Mouse (Mus musculus) hindbrain, embryonic 12.5 days (tissue): ENCODE results near the gene Nfya. TPM values are rescaled to one million over a fixed set of nuclear protein-coding genes. Genes with fewer than 3 reads are reported as not detected.

ENCODE experiments used
- ATAC-seq: fragments of 200-750 bp; cut with Nextera tagmentation; 2 replicates; pipeline ENCODE4 v1.8.0; 2017; ENCODE audit warnings: moderate TSS enrichment; ENCODE audit not compliant: low FRiP score
- H3K27ac ChIP-seq: fragments of 300-500 bp; sonication (generic); 2 replicates; pipeline ENCODE4 v1.5.1; 2016; ENCODE audit warnings: mild to moderate bottlenecking
- H3K27me3 ChIP-seq: fragments of 300-500 bp; sonication (generic); 2 replicates; pipeline ENCODE4 v1.6.1; 2016; ENCODE audit warnings: mild to moderate bottlenecking
- H3K36me3 ChIP-seq: fragments of 300-500 bp; sonication (generic); 2 replicates; pipeline ENCODE4 v1.6.1; 2016; ENCODE audit warnings: mild to moderate bottlenecking
- H3K4me1 ChIP-seq: fragments of 300-500 bp; sonication (generic); 2 replicates; pipeline ENCODE4 v1.6.1; 2016
- H3K4me2 ChIP-seq: fragments of 300-500 bp; sonication (generic); replicated peaks from 2 replicates; pipeline ENCODE4 v1.6.1; 2016; ENCODE audit warnings: mild to moderate bottlenecking
- H3K4me3 ChIP-seq: fragments of 300-500 bp; sonication (generic); 2 replicates; pipeline ENCODE4 v1.5.1; 2016; ENCODE audit warnings: mild to moderate bottlenecking
- H3K9ac ChIP-seq: fragments of 300-500 bp; sonication (generic); 2 replicates; pipeline ENCODE4 v1.6.1; 2016; ENCODE audit warnings: mild to moderate bottlenecking, moderate library complexity
- H3K9me3 ChIP-seq: fragments of 300-500 bp; sonication (generic); replicated peaks from 2 replicates; pipeline ENCODE4 v1.6.1; 2016; ENCODE audit warnings: mild to moderate bottlenecking
- whole genome bisulfite sequencing: fragments of 180-500 bp; shearing (Covaris S2); methylation state at CpG from one replicate; pipeline ENCODE4 v1.1.7; 2016; 5-methylcytosine and 5-hydroxymethylcytosine counted together
- polyA plus RNA-seq: library from polyadenylated mRNA; unstranded; fragments of >200 nt; fragmentation: Nextera tagmentation; extraction: Ambion mirVana; gene quantifications from 2 replicates; pipeline ENCODE4 v1.2.1, GENCODE M21; 2016

The Nfya gene
- polyA plus RNA-seq: 16.7 and 18.6 TPM in 2 replicates

DNA sequence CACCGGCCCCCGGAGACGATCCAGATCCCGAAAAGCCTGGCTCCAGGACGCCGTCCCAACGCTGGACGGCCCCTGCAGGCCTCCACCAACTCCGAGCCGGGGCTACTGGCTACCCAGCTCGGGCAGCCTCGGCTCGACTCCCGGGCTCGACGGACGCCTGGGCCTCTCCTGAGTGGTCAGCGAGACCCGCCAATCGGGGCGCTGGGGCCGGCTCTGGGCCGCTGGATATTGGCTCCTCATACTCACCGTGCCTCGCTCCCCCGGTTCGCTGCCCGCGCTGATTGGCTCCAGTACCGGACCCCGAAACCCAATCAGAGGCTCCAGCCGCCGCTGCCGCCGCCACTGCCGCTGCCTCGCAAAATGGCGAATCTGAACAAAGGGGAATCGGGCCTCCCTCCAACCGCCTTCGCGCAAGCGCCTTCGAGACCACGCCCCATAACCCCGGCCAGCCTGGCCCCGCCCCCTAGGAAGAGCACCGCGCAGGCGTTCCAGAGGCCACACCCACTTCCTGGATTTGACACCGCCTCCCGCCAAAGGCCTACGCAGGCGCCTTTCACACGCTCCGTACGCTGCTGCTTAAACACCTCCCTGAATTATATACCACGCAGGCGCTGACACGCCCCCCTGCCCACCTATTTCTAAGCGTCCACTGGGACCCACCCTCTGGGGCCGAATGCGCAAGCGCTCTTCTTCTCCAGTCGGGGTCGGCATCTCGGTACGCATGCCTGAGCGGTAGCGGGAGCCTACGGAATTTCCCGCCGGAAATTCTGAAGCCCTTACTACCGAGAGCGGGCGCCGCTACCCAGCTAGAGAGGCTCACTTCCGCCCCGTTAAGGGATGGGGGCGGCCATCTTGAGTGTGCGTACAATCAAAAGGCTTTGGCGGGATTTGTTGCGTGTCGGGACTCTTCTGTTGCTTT is at the start of gene Nfya, which contains the start of gene Oard1:
Gene Nfya, minus strand, starts transcription at position 527 of the 919 bp plus-strand sequence.
Gene Oard1, plus strand, starts transcription at position 635 of the 919 bp plus-strand sequence.
- H3K27ac ChIP-seq: peak within 1 kb of the TSS; percentile 99
- H3K4me1 ChIP-seq: peaks cover 27% of the 10 kb centered on the region
- H3K4me3 ChIP-seq: peak within 1 kb of the TSS; percentile 77
- H3K9ac ChIP-seq: peak within 1 kb of the TSS; percentile 93
- peak; percentile 97 for ATAC-seq
- WGBS: under 1% methylated on average over 82 of the region's 84 CpGs
- H3K36me3 ChIP-seq: peaks cover 8% of the 10 kb centered on the region
- no peaks in the 10 kb centered on the region for H3K27me3 ChIP-seq
- H3K4me2 ChIP-seq: peak within 1 kb of the TSS; percentile 73
- H3K9me3 ChIP-seq: no peaks in the 10 kb centered on the region

DNA sequence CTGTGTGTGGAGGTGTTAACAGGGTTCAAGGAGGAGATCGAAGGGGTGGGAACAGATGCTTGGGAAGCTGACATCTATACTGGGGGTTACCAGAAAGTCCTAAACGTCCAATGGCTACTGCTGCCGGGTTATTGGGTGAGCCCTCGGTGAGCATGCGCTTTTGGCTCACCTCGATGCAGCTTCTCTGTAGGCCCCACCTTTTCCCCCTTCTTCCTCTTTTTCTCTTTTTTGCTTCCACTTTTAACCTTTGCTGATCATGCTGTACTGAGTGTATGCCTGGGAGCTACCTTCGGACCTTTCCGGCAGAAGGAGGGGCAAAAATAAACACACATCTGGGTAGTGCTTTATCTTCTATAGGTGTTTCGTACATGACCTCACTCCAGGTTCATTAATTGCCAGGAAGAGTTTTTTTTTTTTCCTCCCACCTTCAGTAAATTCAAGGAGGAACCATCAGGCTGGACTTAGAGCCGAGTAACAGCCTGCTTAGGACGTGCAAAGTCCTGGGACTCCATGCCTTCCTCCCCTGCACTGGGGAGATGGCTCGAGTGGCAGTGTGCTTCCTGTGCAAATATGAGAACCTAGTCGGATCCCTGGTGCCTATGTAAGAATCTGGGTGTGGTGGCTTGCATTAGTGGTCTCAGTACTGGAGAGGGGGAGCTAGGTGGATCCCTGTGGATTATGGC is 48.4 kb upstream of the Nfya start:
- Histone ChIP-seq H3K4me2 (no peak overlapping the region), H3K27ac (no peak overlapping the region), H3K36me3 (no peaks in the 10 kb centered on the region), H3K27me3 (no peaks in the 10 kb centered on the region), H3K4me3 (no peak overlapping the region), H3K9ac (no peak overlapping the region), H3K4me1 (no peaks in the 10 kb centered on the region), H3K9me3 (no peaks in the 10 kb centered on the region)
- 86% methylated on average over 13 of the region's 13 CpGs for WGBS
- ATAC-seq: no peak

DNA sequence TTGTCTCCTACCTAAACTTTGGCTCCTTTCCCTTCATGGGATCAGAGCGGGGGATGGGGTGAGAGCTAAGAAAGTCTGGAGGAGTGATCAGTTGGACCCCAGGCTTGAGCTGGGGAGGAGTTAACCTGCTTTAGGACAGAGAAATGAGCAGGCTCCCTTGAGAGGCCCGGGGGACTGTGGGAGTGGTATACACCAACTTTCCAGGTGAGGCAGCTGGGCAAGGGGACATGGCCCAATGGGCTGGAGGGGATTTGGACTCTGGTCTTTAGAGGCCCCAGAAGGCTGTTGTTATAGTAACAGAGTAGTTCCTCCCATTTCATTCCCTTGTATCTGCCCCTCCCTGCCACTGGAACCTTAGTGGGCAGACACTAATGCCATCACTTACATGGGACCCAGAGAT is 46.2 kb upstream of the Nfya start:
- no peaks in the 10 kb centered on the region for H3K36me3 ChIP-seq
- ATAC-seq: no peak
- H3K4me1 ChIP-seq: peaks cover 4% of the 10 kb centered on the region; the same call in 1 of the 2 replicates
- H3K4me2 ChIP-seq: no peak overlapping the region
- H3K9me3 ChIP-seq: no peaks in the 10 kb centered on the region
- H3K9ac ChIP-seq: no peak overlapping the region
- H3K4me3 ChIP-seq: no peak overlapping the region
- no peak overlapping the region for H3K27ac ChIP-seq
- WGBS: 82% methylated on average over 2 of the region's 2 CpGs
- H3K27me3 ChIP-seq: no peaks in the 10 kb centered on the region

DNA sequence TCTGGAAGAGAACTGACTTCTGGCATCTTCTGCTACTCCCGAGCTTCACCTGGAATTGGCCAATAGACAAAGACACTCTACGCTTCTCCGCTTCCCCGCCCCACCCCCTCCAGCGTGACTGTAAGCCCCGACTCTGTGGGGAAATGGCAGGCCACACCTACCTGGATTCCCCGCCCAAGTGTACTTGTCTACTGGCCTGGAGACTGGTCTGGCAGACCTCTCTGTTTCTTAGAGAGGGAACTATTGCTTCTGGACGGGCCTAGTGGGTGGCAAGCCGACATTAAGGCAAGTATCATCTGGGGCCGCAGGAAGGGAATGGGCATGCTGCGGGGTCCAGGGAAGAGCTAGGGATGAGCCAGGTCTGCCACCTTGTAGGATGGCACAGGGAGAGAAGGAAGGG is 45.0 kb upstream of the Nfya start, which contains the start of gene Unc5cl:
Gene Unc5cl, plus strand, starts transcription at position 214 of the 400 bp plus-strand sequence.
- no peak within 1 kb of the TSS for H3K4me3 ChIP-seq
- ATAC-seq: no peak
- no peak within 1 kb of the TSS for H3K9ac ChIP-seq
- H3K27me3 ChIP-seq: no peaks in the 10 kb centered on the region
- H3K36me3 ChIP-seq: no peaks in the 10 kb centered on the region
- H3K27ac ChIP-seq: no peak within 1 kb of the TSS
- H3K9me3 ChIP-seq: no peaks in the 10 kb centered on the region
- H3K4me1 ChIP-seq: peaks cover 4% of the 10 kb centered on the region; the same call in 1 of the 2 replicates
- WGBS: 65% methylated on average over 11 of the region's 11 CpGs
- no peak within 1 kb of the TSS for H3K4me2 ChIP-seq

DNA sequence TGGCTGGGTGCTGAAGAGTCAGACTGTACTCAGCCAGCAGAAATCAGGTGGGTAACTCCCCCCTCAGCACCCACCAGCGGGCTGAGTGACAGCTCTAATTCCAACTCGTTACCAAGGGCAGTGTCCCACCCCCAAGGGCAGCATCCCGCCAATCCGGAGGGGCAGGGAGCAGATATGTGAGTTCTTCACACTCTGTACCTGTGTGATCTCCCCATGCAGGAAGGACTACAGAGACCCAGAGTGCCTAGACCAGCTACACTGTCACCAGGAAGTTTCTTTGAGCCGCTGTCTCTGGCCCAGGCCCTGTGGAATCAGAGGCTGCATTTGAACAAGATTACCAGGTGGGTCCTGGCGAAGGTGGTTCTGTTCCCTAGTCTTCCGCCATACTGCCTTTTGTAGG is 44.5 kb upstream of the Nfya start:
- 53% methylated on average over 7 of the region's 7 CpGs for WGBS
- Histone ChIP-seq H3K4me3 (no peak overlapping the region), H3K36me3 (no peaks in the 10 kb centered on the region), H3K4me1 (peaks cover 4% of the 10 kb centered on the region; the same call in 1 of the 2 replicates), H3K9ac (no peak overlapping the region), H3K9me3 (no peaks in the 10 kb centered on the region), H3K27ac (no peak overlapping the region), H3K4me2 (no peak overlapping the region), H3K27me3 (no peaks in the 10 kb centered on the region)
- ATAC-seq: no peak

DNA sequence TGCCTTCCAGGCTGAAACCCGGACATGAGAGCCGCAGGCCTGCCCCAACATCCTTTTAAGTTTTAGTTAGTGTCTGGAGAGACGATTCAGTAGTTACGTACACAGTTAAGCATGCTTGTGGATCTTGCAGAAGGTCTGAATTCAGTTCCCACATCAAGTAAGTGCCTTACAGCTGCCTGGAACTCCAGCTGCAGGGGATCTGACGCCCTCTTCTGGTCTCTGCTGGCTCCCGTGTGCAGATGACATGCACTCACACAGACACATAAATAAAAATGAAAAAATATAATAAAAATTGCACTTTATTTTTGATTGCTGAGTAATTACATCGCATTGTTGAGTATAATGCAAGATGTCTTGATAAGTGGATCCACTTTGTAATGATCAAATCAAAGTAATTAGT is 43.8 kb upstream of the Nfya start:
- 80% methylated on average over 7 of the region's 7 CpGs for WGBS
- Histone ChIP-seq H3K36me3 (no peaks in the 10 kb centered on the region), H3K9me3 (no peaks in the 10 kb centered on the region), H3K27me3 (no peaks in the 10 kb centered on the region), H3K4me1 (peaks cover 4% of the 10 kb centered on the region; the same call in 1 of the 2 replicates), H3K9ac (no peak overlapping the region), H3K4me2 (no peak overlapping the region), H3K27ac (no peak overlapping the region), H3K4me3 (no peak overlapping the region)
- no peak for ATAC-seq

DNA sequence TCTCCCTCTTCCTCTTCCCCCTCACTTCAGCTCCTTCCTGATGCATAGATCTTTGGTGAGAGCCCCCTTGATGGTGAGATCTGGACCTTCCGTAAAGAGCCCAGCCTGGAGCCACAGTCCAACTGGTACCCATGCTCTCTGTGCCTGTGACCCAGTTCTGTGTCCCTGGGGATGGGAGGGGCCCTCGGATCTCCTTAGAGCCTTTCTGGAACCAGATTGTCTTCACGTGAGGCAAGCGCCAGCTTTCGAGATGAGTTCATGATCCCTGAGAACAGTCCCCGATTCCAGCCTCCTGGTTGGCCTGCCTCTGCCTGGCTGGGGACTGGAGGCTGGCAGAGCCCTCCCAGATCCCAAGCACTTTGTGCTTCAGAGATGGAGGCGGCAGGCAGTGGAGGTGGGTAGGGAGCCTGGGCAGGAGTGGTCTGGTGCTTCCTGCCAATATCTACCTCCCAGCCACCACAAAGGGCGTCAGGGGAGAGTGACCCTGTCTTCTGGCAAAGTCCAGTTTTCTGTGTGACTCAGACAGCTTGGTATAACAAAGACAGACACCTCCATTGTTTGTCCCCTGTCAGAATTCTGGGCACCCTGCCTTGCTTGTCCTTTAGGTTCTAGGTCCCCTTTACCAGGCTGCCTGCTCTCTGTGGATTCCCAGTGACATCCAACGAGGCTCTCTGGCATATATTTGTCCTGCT is 42.2 kb upstream of the Nfya start:
- H3K4me2 ChIP-seq: no peak overlapping the region
- H3K4me3 ChIP-seq: no peak overlapping the region
- no peaks in the 10 kb centered on the region for H3K36me3 ChIP-seq
- no peaks in the 10 kb centered on the region for H3K27me3 ChIP-seq
- H3K27ac ChIP-seq: no peak overlapping the region
- 63% methylated on average over 9 of the region's 9 CpGs for WGBS
- peaks cover 4% of the 10 kb centered on the region; the same call in 1 of the 2 replicates for H3K4me1 ChIP-seq
- ATAC-seq: no peak
- no peak overlapping the region for H3K9ac ChIP-seq
- no peaks in the 10 kb centered on the region for H3K9me3 ChIP-seq

DNA sequence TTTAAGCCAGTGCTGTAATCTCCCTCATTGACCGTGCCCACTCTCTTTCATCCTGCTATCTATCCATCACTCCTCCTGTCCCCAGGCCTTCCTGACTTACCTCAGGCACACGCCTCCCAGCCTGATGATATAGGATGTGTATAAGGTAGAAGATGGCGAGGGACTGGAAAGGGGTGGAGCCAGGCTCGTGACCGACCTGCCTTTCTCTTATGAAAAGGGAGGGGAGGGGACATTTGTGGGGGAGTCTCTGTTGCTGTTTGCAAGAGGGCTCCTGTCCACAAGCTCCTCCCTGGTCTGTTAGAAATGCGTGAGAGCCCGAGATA is 41.6 kb upstream of the Nfya start, which contains the start of gene Tspo2:
Gene Tspo2, minus strand, starts transcription at position 170 of the 323 bp plus-strand sequence.
- Histone ChIP-seq H3K4me1 (peaks cover 4% of the 10 kb centered on the region; the same call in 1 of the 2 replicates), H3K4me2 (no peak within 1 kb of the TSS), H3K9me3 (no peaks in the 10 kb centered on the region), H3K9ac (no peak within 1 kb of the TSS), H3K27ac (no peak within 1 kb of the TSS), H3K4me3 (no peak within 1 kb of the TSS), H3K36me3 (no peaks in the 10 kb centered on the region), H3K27me3 (no peaks in the 10 kb centered on the region)
- 0 out of 2 replicates have a peak, but pooled peaks have one; percentile 38 for ATAC-seq
- WGBS: 71% methylated on average over 7 of the region's 7 CpGs

DNA sequence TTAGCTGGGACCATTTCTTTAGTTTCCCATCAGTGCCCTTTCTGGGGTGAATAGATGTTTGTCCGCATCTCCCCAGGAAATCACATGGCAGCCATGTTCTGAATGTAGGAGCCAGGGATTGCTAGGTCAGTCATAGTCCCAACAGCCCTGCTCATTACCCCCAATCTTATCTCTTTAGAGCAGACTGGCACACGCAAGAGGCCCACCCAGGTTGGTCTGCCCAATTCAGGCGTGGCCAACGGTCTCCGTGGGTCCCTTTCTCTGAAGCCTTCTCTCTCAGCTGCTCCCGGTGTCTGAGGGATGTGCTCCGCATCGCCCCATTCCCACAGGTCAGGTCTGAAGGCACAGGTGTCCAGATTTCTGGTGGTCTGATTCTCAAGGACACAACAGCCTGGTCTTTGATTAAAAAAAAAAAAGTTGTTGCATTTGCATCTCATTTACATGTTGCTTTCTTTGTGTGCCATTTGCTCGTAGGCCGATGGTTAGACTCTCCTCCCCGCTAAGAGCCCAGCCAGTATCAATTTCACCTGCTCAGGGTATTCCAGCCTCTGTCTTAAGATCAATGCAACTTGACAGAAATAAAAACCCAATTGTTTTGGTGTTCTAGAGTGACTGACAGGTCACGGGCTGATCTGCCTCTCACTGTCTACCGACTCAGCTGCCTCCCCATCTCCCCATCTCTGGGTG is 41.1 kb upstream of the Nfya start:
- no peaks in the 10 kb centered on the region for H3K27me3 ChIP-seq
- no peak for ATAC-seq
- H3K36me3 ChIP-seq: no peaks in the 10 kb centered on the region
- 77% methylated on average over 13 of the region's 13 CpGs for WGBS
- no peak overlapping the region for H3K4me3 ChIP-seq
- peaks cover 4% of the 10 kb centered on the region; the same call in 1 of the 2 replicates for H3K4me1 ChIP-seq
- H3K4me2 ChIP-seq: no peak overlapping the region
- H3K9me3 ChIP-seq: no peaks in the 10 kb centered on the region
- H3K27ac ChIP-seq: no peak overlapping the region
- H3K9ac ChIP-seq: no peak overlapping the region

DNA sequence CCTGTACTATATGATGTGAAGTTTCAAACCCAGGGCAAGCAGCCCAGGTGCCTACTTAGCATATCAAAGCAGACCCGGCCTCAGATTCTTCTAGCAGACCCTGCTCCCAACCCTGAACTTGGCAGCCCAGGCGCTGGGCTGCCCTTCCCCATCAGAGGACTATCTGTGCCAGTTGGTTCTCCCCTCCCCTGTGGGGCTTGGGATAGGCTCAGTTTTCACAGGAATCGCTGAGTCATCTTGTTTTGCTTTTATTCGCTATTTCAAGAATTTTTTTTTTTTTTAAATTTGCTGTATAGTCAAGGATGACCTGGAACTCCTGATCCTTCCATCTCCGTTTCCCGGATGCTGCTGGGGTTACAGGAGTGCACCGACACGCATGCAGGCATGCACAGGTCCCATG is 38.0 kb upstream of the Nfya start:
- peaks cover 4% of the 10 kb centered on the region; the same call in 1 of the 2 replicates for H3K4me1 ChIP-seq
- no peak overlapping the region for H3K27ac ChIP-seq
- no peaks in the 10 kb centered on the region for H3K9me3 ChIP-seq
- no peak overlapping the region for H3K9ac ChIP-seq
- ATAC-seq: no peak
- no peak overlapping the region for H3K4me2 ChIP-seq
- no peaks in the 10 kb centered on the region for H3K36me3 ChIP-seq
- no peak overlapping the region for H3K4me3 ChIP-seq
- H3K27me3 ChIP-seq: no peaks in the 10 kb centered on the region
- WGBS: 75% methylated on average over 8 of the region's 8 CpGs

DNA sequence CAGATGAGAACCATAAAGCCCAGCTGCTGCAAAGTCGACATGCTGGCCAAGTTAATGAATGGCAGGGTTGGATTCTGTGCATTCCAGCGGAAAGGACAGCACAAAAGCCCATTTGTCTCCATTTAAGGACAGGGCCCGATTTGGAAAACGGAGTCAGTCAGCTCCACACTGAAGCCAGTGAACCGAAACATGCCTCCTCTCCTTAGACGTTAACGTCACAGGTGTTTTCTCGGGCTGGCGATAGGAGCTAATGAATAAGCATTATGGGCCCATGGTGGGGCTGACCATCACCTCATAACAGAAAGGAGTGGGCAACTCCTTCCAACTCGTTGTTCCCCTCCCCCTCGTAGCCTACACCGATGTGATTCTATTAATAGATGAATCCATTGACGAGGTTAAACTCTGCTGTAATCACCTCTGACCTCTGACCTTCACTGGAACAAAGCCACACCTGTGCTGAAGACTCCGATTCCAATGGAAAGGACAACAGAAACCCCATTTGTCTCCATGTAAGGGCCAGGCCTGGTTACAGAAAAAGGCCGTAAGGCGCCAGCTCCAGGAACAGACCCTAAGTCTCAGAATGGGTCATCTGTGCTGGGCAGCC is 33.9 kb upstream of the Nfya start:
- Histone ChIP-seq H3K4me3 (no peak overlapping the region), H3K27me3 (no peaks in the 10 kb centered on the region), H3K4me2 (no peak overlapping the region), H3K9ac (no peak overlapping the region), H3K36me3 (no peaks in the 10 kb centered on the region), H3K27ac (no peak overlapping the region), H3K9me3 (no peaks in the 10 kb centered on the region), H3K4me1 (no peaks in the 10 kb centered on the region)
- 0 out of 2 replicates have a peak, but pooled peaks have one; percentile 7 for ATAC-seq
- 52% methylated on average over 16 of the region's 16 CpGs for WGBS
